Mouse (Mus musculus) urinary bladder, postnatal 0 days (tissue): ENCODE data around the gene Vmn1r173. TPM values are rescaled to one million over a fixed set of nuclear protein-coding genes. Genes with fewer than 3 reads are reported as not detected.

ENCODE experiments used
- polyA plus RNA-seq: library from polyadenylated mRNA; unstranded; fragments of >200 nt; fragmentation: Nextera tagmentation; extraction: Ambion mirVana; gene quantifications from 2 replicates; pipeline ENCODE4 v1.2.1, GENCODE M21; 2015

Gene Vmn1r173
- not detected in 2 replicates for polyA plus RNA-seq

DNA sequence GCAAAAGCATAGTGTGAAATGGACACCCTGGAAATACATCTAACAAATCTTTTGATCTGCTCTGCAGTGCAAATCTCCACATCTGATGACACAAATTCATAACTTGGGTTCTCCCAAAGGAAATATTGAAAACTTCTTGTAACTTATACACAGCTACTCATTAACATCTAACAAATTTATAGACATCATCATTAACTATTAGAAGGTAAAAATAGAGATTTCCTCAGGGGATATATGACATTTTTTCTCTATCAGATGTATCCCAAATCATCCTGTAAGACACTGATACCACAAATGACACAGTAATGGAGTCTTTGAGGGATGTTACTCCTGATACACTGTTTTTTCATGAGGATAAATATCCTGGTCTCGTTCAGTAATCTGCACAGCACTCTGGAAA is at the start of gene Vmn1r173:
TSS of gene Vmn1r173 (plus strand) at position 301 of the 400 bp plus-strand sequence.

DNA sequence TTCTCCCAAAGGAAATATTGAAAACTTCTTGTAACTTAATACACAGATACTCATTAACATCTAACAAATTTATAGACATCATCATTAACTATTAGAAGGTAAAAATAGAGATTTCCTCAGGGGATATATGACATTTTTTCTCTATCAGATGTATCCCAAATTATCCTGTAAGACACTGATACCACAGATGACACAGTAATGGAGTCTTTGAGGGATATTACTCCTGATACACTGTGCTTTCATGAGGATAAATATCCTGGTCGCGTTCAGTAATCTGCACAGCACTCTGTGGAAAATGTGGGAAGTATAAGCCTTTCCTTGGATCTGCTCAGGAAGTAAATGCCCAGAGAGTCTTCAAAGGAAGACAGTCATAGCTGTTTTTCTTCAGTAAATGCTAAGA is 42.5 kb upstream of the Vmn1r173 start, which contains the start of gene Vmn1r172:
TSS of gene Vmn1r172 (plus strand) at position 301 of the 400 bp plus-strand sequence.

DNA sequence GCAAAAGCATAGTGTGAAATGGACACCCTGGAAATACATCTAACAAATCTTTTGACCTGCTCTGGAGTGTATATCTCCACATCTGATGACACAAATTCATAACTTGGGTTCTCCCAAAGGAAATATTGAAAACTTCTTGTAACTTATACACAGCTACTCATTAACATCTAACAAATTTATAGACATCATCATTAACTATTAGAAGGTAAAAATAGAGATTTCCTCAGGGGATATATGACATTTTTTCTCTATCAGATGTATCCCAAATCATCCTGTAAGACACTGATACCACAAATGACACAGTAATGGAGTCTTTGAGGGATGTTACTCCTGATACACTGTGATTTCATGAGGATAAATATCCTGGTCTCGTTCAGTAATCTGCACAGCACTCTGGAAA is 51.5 kb downstream of the Vmn1r173 start, which contains the start of gene Vmn1r174:
TSS of gene Vmn1r174 (plus strand) at position 301 of the 400 bp plus-strand sequence.

Other genes with a start within 250 kb of the Vmn1r173 start
- not detected in 2 replicates for gene Vmn1r167, start 193.5 kb upstream of the Vmn1r173 start, polyA plus RNA-seq
- not detected in 2 replicates for gene Vmn1r168, start 161.0 kb upstream of the Vmn1r173 start, polyA plus RNA-seq
- not detected in 2 replicates for gene Vmn1r169, start 125.2 kb upstream of the Vmn1r173 start, polyA plus RNA-seq
- not detected in 2 replicates for gene Vmn1r170, start 94.5 kb upstream of the Vmn1r173 start, polyA plus RNA-seq
- not detected in 2 replicates for gene Vmn1r171, start 70.0 kb upstream of the Vmn1r173 start, polyA plus RNA-seq
- gene Vmn1r172, start 42.4 kb upstream of the Vmn1r173 start, polyA plus RNA-seq, result not detected in 2 replicates
- not detected in 2 replicates for gene Vmn1r174, start 51.6 kb downstream of the Vmn1r173 start, polyA plus RNA-seq
- not detected in 2 replicates for gene Vmn1r175, start 109.9 kb downstream of the Vmn1r173 start, polyA plus RNA-seq
- gene Vmn1r176, start 136.7 kb downstream of the Vmn1r173 start, polyA plus RNA-seq, result not detected in 2 replicates
- not detected in 2 replicates for gene Vmn1r177, start 165.7 kb downstream of the Vmn1r173 start, polyA plus RNA-seq
- gene Vmn1r178, start 191.3 kb downstream of the Vmn1r173 start, polyA plus RNA-seq, result not detected in 2 replicates
- not detected in 2 replicates for gene Vmn1r179, start 226.3 kb downstream of the Vmn1r173 start, polyA plus RNA-seq
- not detected in 2 replicates for gene Vmn1r180, start 249.9 kb downstream of the Vmn1r173 start, polyA plus RNA-seq